Mouse (Mus musculus): ENCODE measurements at regions not wholly inside any gene's neighbourhood (a gene's known extent, or its start where the extent isn't known, plus 50 kb on each side); places are given as distances from the start of the nearest gene placed in this dataset.

DNA sequence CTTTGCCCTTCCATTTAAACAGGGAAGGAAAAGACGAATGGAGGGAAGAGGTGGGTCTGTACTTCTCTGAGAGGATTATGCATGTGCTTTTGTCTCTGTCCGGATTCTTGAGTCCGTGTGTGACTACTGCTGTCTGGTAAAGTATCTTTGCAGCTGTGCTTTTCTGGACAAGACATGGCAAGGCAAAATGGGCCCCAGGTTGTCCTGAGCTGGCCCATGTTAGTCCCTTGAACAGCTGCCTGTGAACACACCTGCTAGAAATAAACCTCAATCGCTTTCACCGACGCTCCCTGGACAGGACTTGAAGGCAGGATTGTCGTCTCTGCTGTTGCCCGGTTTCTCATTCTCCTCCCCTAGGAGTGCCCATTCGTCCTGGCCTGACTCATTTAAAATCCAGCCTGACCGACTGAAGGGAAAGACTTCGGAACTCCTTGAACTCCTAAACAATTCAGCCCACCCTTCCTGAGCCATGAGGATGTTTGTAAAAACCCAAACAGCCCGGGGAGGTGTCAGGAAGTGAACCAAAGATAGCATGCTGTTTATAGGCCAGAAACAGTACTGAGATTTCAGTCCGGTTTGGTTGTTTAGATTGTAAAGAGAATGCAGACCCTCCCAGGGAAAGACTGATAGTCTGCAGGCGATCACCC is 281.7 kb downstream of the Qk start:
- H3K4me3 ChIP-seq (ENCODE audit: low read depth, low read length), result no peak overlapping the region

DNA sequence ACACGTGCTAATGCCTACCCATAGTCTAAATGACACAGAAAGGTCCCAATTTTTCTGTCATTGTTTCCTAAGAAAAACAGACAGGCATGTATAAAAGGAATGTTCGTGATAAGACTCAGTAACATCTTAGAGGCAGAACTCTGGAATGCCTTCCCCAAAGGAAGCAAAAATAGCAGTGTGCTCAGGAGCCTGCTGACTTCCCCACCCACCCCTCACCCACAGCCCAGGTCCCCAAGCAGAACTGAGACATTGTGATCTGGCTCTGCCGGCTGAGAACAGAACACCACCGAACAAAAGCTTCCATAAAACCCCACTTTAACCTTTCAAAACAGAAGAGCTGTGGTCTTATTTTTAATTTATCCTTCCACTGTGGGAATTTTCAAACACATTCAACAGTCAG is 286.1 kb downstream of the Qk start:
- H3K4me1 ChIP-seq (ENCODE audit: control insufficient read depth, insufficient read depth, low read length), result no peaks in the 10 kb centered on the region
- H3K36me3 ChIP-seq (ENCODE audit: control insufficient read depth, insufficient read depth, low read length), result no peaks in the 10 kb centered on the region
- 68% methylated on average over 4 of the region's 4 CpGs for WGBS
- ATAC-seq (ENCODE audit: insufficient read depth, low FRiP score, low TSS enrichment), result no peak
- no peak overlapping the region for H3K4me3 ChIP-seq (ENCODE audit: low read depth, low read length)
- H3K27me3 ChIP-seq (ENCODE audit: control insufficient read depth, insufficient read depth, low read length), result no peaks in the 10 kb centered on the region
- H3K4me2 ChIP-seq (ENCODE audit: low read depth), result no peak overlapping the region
- no peak for DNase-seq (ENCODE audit: low spot score)
- H3K9me3 ChIP-seq (ENCODE audit: control insufficient read depth, low read length), result no peaks in the 10 kb centered on the region
- no peak overlapping the region for H3K9ac ChIP-seq (ENCODE audit: low read length)
- no peak overlapping the region for H3K27ac ChIP-seq (ENCODE audit: low read depth, low read length)

More for the DNA sequence above, 281.7 kb downstream of the Qk start:
- H3K4me1 ChIP-seq (ENCODE audit: control insufficient read depth, insufficient read depth, low read length), result no peaks in the 10 kb centered on the region
- H3K27ac ChIP-seq (ENCODE audit: low read depth, low read length), result no peak overlapping the region
- no peaks in the 10 kb centered on the region for H3K27me3 ChIP-seq (ENCODE audit: control insufficient read depth, insufficient read depth, low read length)
- 50% methylated on average over 14 of the region's 14 CpGs for WGBS
- DNase-seq (ENCODE audit: low spot score) (no peak), ATAC-seq (ENCODE audit: insufficient read depth, low FRiP score, low TSS enrichment) (no peak)
- no peak overlapping the region for H3K9ac ChIP-seq (ENCODE audit: low read length)
- H3K9me3 ChIP-seq (ENCODE audit: control insufficient read depth, low read length), result no peaks in the 10 kb centered on the region
- no peaks in the 10 kb centered on the region for H3K36me3 ChIP-seq (ENCODE audit: control insufficient read depth, insufficient read depth, low read length)
- no peak overlapping the region for H3K4me2 ChIP-seq (ENCODE audit: low read depth)

DNA sequence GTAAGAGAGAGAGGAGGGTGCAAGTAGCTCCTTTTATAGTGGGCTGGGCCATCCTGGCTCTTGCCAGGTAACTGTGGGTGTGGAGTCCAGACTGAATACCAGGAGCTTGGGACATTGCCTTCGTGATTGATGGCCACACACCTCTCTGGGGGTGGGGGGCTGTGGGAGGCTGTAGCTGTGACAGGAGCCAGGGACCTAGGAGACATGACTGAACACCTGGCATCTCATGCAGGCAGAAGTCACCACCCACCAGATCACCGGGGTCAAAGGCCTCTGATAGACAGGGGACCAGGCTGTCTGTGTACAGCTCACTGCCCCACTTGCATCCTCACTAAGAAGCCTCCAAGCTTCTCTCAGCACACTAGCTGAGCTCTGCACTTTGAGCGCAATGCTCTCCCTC is 288.6 kb downstream of the Qk start:
- DNase-seq (ENCODE audit: low spot score) (no peak), ATAC-seq (ENCODE audit: insufficient read depth, low FRiP score, low TSS enrichment) (no peak)
- H3K9me3 ChIP-seq (ENCODE audit: control insufficient read depth, low read length), result no peaks in the 10 kb centered on the region
- H3K36me3 ChIP-seq (ENCODE audit: control insufficient read depth, insufficient read depth, low read length), result no peaks in the 10 kb centered on the region
- no peak overlapping the region for H3K4me3 ChIP-seq (ENCODE audit: low read depth, low read length)
- no peaks in the 10 kb centered on the region for H3K4me1 ChIP-seq (ENCODE audit: control insufficient read depth, insufficient read depth, low read length)
- H3K9ac ChIP-seq (ENCODE audit: low read length), result no peak overlapping the region
- H3K4me2 ChIP-seq (ENCODE audit: low read depth), result no peak overlapping the region
- 85% methylated on average over 3 of the region's 3 CpGs for WGBS
- no peaks in the 10 kb centered on the region for H3K27me3 ChIP-seq (ENCODE audit: control insufficient read depth, insufficient read depth, low read length)
- H3K27ac ChIP-seq (ENCODE audit: low read depth, low read length), result no peak overlapping the region

- no peak for ATAC-seq (ENCODE audit: insufficient read depth, low FRiP score, low TSS enrichment)
- Histone ChIP-seq H3K27ac (ENCODE audit: low read depth, low read length) (no peak overlapping the region), H3K4me3 (ENCODE audit: low read depth, low read length) (no peak overlapping the region), H3K36me3 (ENCODE audit: control insufficient read depth, insufficient read depth, low read length) (no peaks in the 10 kb centered on the region), H3K9ac (ENCODE audit: low read length) (no peak overlapping the region), H3K4me2 (ENCODE audit: low read depth) (no peak overlapping the region), H3K27me3 (ENCODE audit: control insufficient read depth, insufficient read depth, low read length) (no peaks in the 10 kb centered on the region), H3K4me1 (ENCODE audit: control insufficient read depth, insufficient read depth, low read length) (no peaks in the 10 kb centered on the region), H3K9me3 (ENCODE audit: control insufficient read depth, low read length) (no peaks in the 10 kb centered on the region)
- DNase-seq (ENCODE audit: low spot score), result no peak
These were observed 292.9 kb downstream of the Qk start for GRCm38 (mm10) chr17:10026770-10027169.

GRCm38 (mm10) chr17:10025212-10025611 is 294.4 kb downstream of the Qk start:
- H3K27me3 ChIP-seq (ENCODE audit: control insufficient read depth, insufficient read depth, low read length), result no peaks in the 10 kb centered on the region
- H3K9ac ChIP-seq (ENCODE audit: low read length), result no peak overlapping the region
- H3K9me3 ChIP-seq (ENCODE audit: control insufficient read depth, low read length), result no peaks in the 10 kb centered on the region
- no peak overlapping the region for H3K4me3 ChIP-seq (ENCODE audit: low read depth, low read length)
- no peak overlapping the region for H3K4me2 ChIP-seq (ENCODE audit: low read depth)
- ATAC-seq (ENCODE audit: insufficient read depth, low FRiP score, low TSS enrichment) (no peak), DNase-seq (ENCODE audit: low spot score) (no peak)
- H3K27ac ChIP-seq (ENCODE audit: low read depth, low read length), result no peak overlapping the region
- no peaks in the 10 kb centered on the region for H3K36me3 ChIP-seq (ENCODE audit: control insufficient read depth, insufficient read depth, low read length)
- H3K4me1 ChIP-seq (ENCODE audit: control insufficient read depth, insufficient read depth, low read length), result no peaks in the 10 kb centered on the region
- WGBS, result 69% methylated on average over 5 of the region's 5 CpGs

- H3K4me3 ChIP-seq (ENCODE audit: low read depth, low read length), result no peak overlapping the region
- no peaks in the 10 kb centered on the region for H3K4me1 ChIP-seq (ENCODE audit: control insufficient read depth, insufficient read depth, low read length)
- no peak overlapping the region for H3K4me2 ChIP-seq (ENCODE audit: low read depth)
- DNase-seq (ENCODE audit: low spot score), result no peak
- no peaks in the 10 kb centered on the region for H3K36me3 ChIP-seq (ENCODE audit: control insufficient read depth, insufficient read depth, low read length)
- no peaks in the 10 kb centered on the region for H3K9me3 ChIP-seq (ENCODE audit: control insufficient read depth, low read length)
- no peak overlapping the region for H3K27ac ChIP-seq (ENCODE audit: low read depth, low read length)
- H3K27me3 ChIP-seq (ENCODE audit: control insufficient read depth, insufficient read depth, low read length), result no peaks in the 10 kb centered on the region
- no peak for ATAC-seq (ENCODE audit: insufficient read depth, low FRiP score, low TSS enrichment)
- no peak overlapping the region for H3K9ac ChIP-seq (ENCODE audit: low read length)
These were observed 295.3 kb downstream of the Qk start for GRCm38 (mm10) chr17:10024323-10024722.

DNA sequence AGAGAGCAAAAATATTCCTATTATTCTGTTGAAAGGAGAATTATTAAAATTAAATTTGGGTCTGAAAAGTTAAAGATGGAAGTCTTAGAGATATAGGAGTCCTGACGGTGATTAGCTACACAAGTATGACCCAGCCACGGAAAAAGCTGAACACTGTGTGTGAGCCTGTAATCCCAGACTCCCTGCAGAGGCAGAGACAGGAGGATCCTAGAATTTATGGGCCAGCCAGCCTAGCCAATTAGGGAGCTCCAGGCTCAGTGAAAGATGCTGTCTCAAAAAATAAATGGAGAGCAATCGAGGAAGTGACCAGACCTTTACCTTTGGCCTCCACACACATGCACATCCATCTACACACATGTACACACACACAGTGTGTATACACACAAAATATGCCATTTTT is 307.5 kb downstream of the Qk start:
- Histone ChIP-seq H3K4me1 (ENCODE audit: control insufficient read depth, insufficient read depth, low read length) (peaks cover 3% of the 10 kb centered on the region; the same call in 1 of the 2 replicates), H3K9me3 (ENCODE audit: control insufficient read depth, low read length) (no peaks in the 10 kb centered on the region), H3K27ac (ENCODE audit: low read depth, low read length) (no peak overlapping the region), H3K4me2 (ENCODE audit: low read depth) (no peak overlapping the region), H3K4me3 (ENCODE audit: low read depth, low read length) (no peak overlapping the region), H3K9ac (ENCODE audit: low read length) (no peak overlapping the region), H3K36me3 (ENCODE audit: control insufficient read depth, insufficient read depth, low read length) (no peaks in the 10 kb centered on the region), H3K27me3 (ENCODE audit: control insufficient read depth, insufficient read depth, low read length) (0 out of 2 replicates have a peak, but pooled peaks cover 2% of the 10 kb centered on the region)
- DNase-seq (ENCODE audit: low spot score) (peak; percentile 63), ATAC-seq (ENCODE audit: insufficient read depth, low FRiP score, low TSS enrichment) (peak; percentile 86)
- WGBS, result 14% methylated on average over 3 of the region's 3 CpGs

GRCm38 (mm10) chr17:10011728-10012127 is 307.9 kb downstream of the Qk start:
- DNase-seq (ENCODE audit: low spot score) (peak; percentile 70), ATAC-seq (ENCODE audit: insufficient read depth, low FRiP score, low TSS enrichment) (peak; percentile 80)
- 0 out of 2 replicates have a peak overlapping the region, but pooled peaks have one; percentile 4 for H3K4me2 ChIP-seq (ENCODE audit: low read depth)
- no peak overlapping the region for H3K27ac ChIP-seq (ENCODE audit: low read depth, low read length)
- peaks cover 3% of the 10 kb centered on the region; the same call in 1 of the 2 replicates for H3K4me1 ChIP-seq (ENCODE audit: control insufficient read depth, insufficient read depth, low read length)
- H3K36me3 ChIP-seq (ENCODE audit: control insufficient read depth, insufficient read depth, low read length), result no peaks in the 10 kb centered on the region
- WGBS, result 31% methylated on average over 8 of the region's 8 CpGs
- no peaks in the 10 kb centered on the region for H3K9me3 ChIP-seq (ENCODE audit: control insufficient read depth, low read length)
- no peak overlapping the region for H3K4me3 ChIP-seq (ENCODE audit: low read depth, low read length)
- H3K27me3 ChIP-seq (ENCODE audit: control insufficient read depth, insufficient read depth, low read length), result 0 out of 2 replicates have a peak, but pooled peaks cover 2% of the 10 kb centered on the region
- H3K9ac ChIP-seq (ENCODE audit: low read length), result no peak overlapping the region

DNA sequence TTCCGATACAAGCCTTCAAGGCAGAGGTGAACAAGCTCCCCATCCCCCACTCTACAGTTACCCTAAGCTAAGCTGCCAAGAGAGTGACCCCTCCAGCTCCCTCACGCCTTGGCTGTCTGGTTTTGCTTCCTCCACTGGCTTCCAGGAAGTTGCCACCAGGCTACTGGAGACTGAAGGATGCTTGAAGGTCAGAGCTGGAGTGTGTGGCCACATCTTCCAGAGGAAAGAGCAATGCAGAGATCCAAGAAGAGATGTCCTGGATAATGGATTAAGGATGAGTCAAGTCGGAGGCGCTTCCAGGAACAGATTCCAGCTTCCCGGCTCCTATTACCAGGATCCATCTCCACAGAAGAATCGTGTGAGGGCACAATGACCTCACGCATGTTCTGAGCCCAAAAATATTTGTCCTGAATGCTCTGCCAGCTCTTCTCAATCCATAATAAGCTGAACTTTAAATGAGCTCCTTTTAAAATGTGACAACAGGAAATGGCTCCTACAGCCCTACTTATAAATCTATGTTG is 318.5 kb downstream of the Qk start:
- WGBS, result 85% methylated on average over 7 of the region's 7 CpGs
- DNase-seq (ENCODE audit: low spot score), result no peak

More for the DNA sequence above, 318.5 kb downstream of the Qk start:
- Histone ChIP-seq H3K9me3 (ENCODE audit: control insufficient read depth, low read length) (no peaks in the 10 kb centered on the region), H3K4me3 (ENCODE audit: low read depth, low read length) (no peak overlapping the region), H3K4me2 (ENCODE audit: low read depth) (no peak overlapping the region), H3K4me1 (ENCODE audit: control insufficient read depth, insufficient read depth, low read length) (no peaks in the 10 kb centered on the region), H3K36me3 (ENCODE audit: control insufficient read depth, insufficient read depth, low read length) (no peaks in the 10 kb centered on the region), H3K27me3 (ENCODE audit: control insufficient read depth, insufficient read depth, low read length) (no peaks in the 10 kb centered on the region), H3K27ac (ENCODE audit: low read depth, low read length) (no peak overlapping the region), H3K9ac (ENCODE audit: low read length) (no peak overlapping the region)
- ATAC-seq (ENCODE audit: insufficient read depth, low FRiP score, low TSS enrichment), result no peak

Data from neural tube, embryonic 11.5 days (tissue).